Mouse (Mus musculus) CH12F3 (cell line): ENCODE measurements around the gene Arhgap29.

Source experiments
- in situ Hi-C: fragments of 300-500 bp; cut with MboI; formaldehyde crosslinking; loops from 2 replicates; pipeline ENCODE4 v1.14.3; 2020; ENCODE audit warnings: low sequenced_read_pairs

Arhgap29 gene

GRCm38 (mm10) chr3:122009818-122010217 lies 57.5 kb downstream of the Arhgap29 start:
- in situ Hi-C loops, result no loop called here

- in situ Hi-C loops, result no loop called here
Measured at GRCm38 (mm10) chr3:122010292-122010691, 58.0 kb downstream of the Arhgap29 start.

GRCm38 (mm10) chr3:122012464-122012863 lies 60.1 kb downstream of the Arhgap29 start:
- in situ Hi-C loops, result no loop called here

GRCm38 (mm10) chr3:122018421-122018820 lies 66.1 kb downstream of the Arhgap29 start:
- in situ Hi-C loops, result no loop called here

- in situ Hi-C loops, result no loop called here
Measured at GRCm38 (mm10) chr3:122019159-122019558, 66.8 kb downstream of the Arhgap29 start.

- in situ Hi-C loops, result no loop called here
Measured at GRCm38 (mm10) chr3:122021029-122021652, 68.8 kb downstream of the Arhgap29 start.

- in situ Hi-C loops, result no loop called here
Measured at GRCm38 (mm10) chr3:122022355-122022754, 70.0 kb downstream of the Arhgap29 start.

- in situ Hi-C loops, result no loop called here
Measured at GRCm38 (mm10) chr3:122026676-122027075, 74.3 kb downstream of the Arhgap29 start.

GRCm38 (mm10) chr3:122027776-122028175 lies 75.4 kb downstream of the Arhgap29 start:
- in situ Hi-C loops, result no loop called here

GRCm38 (mm10) chr3:122033248-122033837 lies 81.0 kb downstream of the Arhgap29 start:
- in situ Hi-C loops, result no loop called here

- in situ Hi-C loops, result no loop called here
Measured at GRCm38 (mm10) chr3:122034240-122034639, 81.9 kb downstream of the Arhgap29 start.

GRCm38 (mm10) chr3:122035092-122035491 lies 82.8 kb downstream of the Arhgap29 start:
- in situ Hi-C loops, result no loop called here

GRCm38 (mm10) chr3:122040522-122040921 lies 88.2 kb downstream of the Arhgap29 start:
- in situ Hi-C loops, result no loop called here

GRCm38 (mm10) chr3:122043102-122043501 lies 90.8 kb downstream of the Arhgap29 start:
- in situ Hi-C loops, result no loop called here

GRCm38 (mm10) chr3:122043799-122044547 lies 91.6 kb downstream of the Arhgap29 start, which contains the start of gene Abca4:
Gene Abca4, plus strand, starts transcription at chr3:122044443.
- in situ Hi-C loops, result no loop called here

GRCm38 (mm10) chr3:122046187-122046620 lies 93.9 kb downstream of the Arhgap29 start:
- in situ Hi-C loops, result no loop called here

GRCm38 (mm10) chr3:122047402-122047801 lies 95.1 kb downstream of the Arhgap29 start:
- in situ Hi-C loops, result no loop called here

GRCm38 (mm10) chr3:122047921-122048861 lies 95.8 kb downstream of the Arhgap29 start:
- in situ Hi-C loops, result no loop called here

GRCm38 (mm10) chr3:122049158-122049557 lies 96.8 kb downstream of the Arhgap29 start:
- in situ Hi-C loops, result no loop called here

GRCm38 (mm10) chr3:122058439-122059198 lies 106.3 kb downstream of the Arhgap29 start:
- in situ Hi-C loops, result no loop called here
